Mouse (Mus musculus) ES-E14 (cell line): ENCODE results near the gene Anapc4.

Experiments used
- MAFK ChIP-seq: IDR thresholded peaks from 2 replicates; pipeline ENCODE4 v1.6.1; 2014; ENCODE audit warnings: mild to moderate bottlenecking, low read depth, low read length, inconsistent platforms; ENCODE audit not compliant: insufficient read depth
- ZNF384 ChIP-seq: IDR thresholded peaks from 2 replicates; pipeline ENCODE4 v1.6.1; 2012; ENCODE audit warnings: low read depth, low read length, inconsistent platforms

DNA sequence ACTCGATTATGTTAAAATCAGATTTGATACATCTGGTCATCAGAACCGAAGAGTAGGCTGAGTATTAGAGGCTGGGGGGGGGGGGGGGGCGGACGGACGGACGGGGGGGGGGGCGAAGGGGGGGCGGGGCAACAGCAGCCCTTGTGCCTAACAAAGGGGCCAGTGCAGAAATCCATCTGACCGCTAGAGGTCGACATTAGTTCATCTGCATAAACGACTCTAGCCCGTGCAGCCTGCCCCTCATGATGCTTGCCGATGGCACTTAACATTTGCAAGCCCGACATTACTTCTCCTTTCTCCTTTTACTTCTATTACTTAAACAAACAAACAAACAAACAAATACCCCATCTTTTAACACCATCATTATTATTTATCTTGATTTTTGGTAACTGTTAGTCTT lies 45.0 kb downstream of the Anapc4 start:
- no peak for TF ChIP-seq ZNF384
- no peak for TF ChIP-seq MAFK
